Mouse (Mus musculus) left cerebral cortex, postnatal 25 days (tissue): ENCODE data around the gene Hcn4. TPM values are rescaled to one million over a fixed set of nuclear protein-coding genes. Genes with fewer than 3 reads are reported as not detected.

ENCODE experiments used
- DNase-seq, 2 experiments: peaks; one replicate each; pipeline ENCODE4 v3.0.0; 2022; ENCODE audit warnings: low spot score in 2 of 2, mixed read lengths in 1 of 2
- intact Hi-C: fragments of 180-260 bp; cut with DNase I; formaldehyde crosslinking; loops from one replicate; pipeline ENCODE4 v1.15.1; 2025
- total RNA-seq, 2 experiments: library from RNA; stranded (reverse); gene quantifications; 2 replicates each; pipeline ENCODE4 v1.2.3; 2021

Gene Hcn4
- total RNA-seq, 2 experiments from 2014 or later = 7.2 to 7.8 TPM

- intact Hi-C loops = no loop called here
- no peak for DNase-seq
Measured at GRCm38 (mm10) chr9:58847008-58847407, 23.8 kb downstream of the Hcn4 start.

DNA sequence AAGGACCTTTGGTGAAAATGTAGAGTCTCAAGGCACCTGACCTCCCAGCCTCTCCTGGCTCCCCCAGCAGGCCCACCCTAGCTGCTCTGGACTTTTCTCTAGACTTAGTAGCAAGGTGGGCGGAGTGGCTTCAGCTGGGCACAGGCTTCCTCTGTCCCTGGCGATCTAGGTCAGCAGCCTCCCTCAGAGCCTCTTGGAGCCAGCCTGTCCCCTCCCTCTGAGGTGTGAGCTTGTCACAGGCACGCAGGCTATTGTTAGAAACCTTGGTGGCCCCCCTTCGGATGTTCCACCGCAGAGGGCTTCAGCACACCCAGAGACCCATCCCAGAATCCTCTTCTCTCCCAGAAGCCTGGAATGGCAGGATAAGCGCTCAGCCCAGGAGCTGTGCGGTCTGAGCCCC is 24.5 kb downstream of the Hcn4 start:
- intact Hi-C loops = no loop called here

GRCm38 (mm10) chr9:58849576-58850315 is 26.5 kb downstream of the Hcn4 start:
- intact Hi-C loops = no loop called here

More for the DNA sequence above, 24.5 kb downstream of the Hcn4 start:
- no peak for DNase-seq

GRCm38 (mm10) chr9:58854931-58855330 is 31.7 kb downstream of the Hcn4 start:
- intact Hi-C loops = no loop called here

More at GRCm38 (mm10) chr9:58849576-58850315, 26.5 kb downstream of the Hcn4 start:
- DNase-seq = no peak

DNA sequence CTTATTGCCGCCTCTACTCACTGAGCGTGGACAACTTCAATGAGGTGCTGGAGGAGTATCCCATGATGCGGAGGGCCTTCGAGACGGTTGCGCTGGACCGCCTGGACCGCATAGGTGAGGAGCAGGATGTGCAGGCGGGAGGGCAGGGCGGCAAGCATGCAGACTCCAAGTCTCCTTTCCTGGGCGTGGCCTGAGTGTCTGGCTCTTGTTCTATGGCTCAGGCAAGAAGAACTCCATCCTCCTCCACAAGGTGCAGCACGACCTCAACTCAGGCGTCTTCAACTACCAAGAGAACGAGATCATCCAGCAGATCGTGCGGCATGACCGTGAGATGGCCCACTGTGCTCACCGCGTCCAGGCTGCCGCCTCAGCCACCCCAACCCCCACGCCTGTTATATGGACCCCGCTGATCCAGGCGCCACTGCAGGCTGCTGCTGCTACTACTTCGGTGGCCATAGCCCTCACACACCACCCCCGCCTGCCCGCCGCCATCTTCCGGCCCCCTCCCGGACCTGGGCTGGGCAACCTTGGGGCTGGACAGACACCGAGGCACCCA is 35.9 kb downstream of the Hcn4 start:
- intact Hi-C loops = no loop called here
- no peak for DNase-seq

More at GRCm38 (mm10) chr9:58854931-58855330, 31.7 kb downstream of the Hcn4 start:
- no peak for DNase-seq

- DNase-seq = peak in 1 of 2 experiments; percentile 19
- intact Hi-C loops = no loop called here
Measured at GRCm38 (mm10) chr9:58863826-58864225, 40.6 kb downstream of the Hcn4 start.

- intact Hi-C loops = loop anchor here (5.0 kb wide), 3 partner anchors 159 to 334 kb away; no protein-coding TSS in a partner anchor
- no peak for DNase-seq
Measured at GRCm38 (mm10) chr9:58871141-58871540, 47.9 kb downstream of the Hcn4 start.

GRCm38 (mm10) chr9:58873541-58874324 is 50.5 kb downstream of the Hcn4 start:
- intact Hi-C loops = loop anchor here (5.0 kb wide), 3 partner anchors 161 to 336 kb away; no protein-coding TSS in a partner anchor

GRCm38 (mm10) chr9:58874354-58874753 is 51.1 kb downstream of the Hcn4 start:
- DNase-seq = no peak
- intact Hi-C loops = loop anchor here (5.0 kb wide), 3 partner anchors 162 to 337 kb away; no protein-coding TSS in a partner anchor

More at GRCm38 (mm10) chr9:58873541-58874324, 50.5 kb downstream of the Hcn4 start:
- peak; percentile 69 to 77 for DNase-seq

DNA sequence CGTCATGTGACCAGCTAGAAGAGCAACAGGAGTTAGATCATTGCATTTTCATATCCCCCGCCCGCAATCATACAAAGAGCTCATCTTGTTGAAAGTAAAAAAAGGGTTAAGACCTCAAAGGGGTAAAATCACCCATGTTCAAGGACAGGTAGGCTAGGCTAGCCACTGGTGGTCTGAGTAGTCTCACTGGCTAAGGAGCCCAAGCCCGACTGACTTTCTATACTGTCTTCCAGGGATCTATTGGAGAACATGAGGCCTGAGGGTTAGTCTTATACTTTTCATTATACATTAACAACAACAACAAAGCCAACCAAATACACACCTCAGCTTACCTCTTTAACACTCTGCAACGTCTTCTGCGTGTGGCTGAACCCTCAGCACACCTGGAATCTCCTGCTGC is 52.2 kb downstream of the Hcn4 start:
- no peak for DNase-seq
- intact Hi-C loops = no loop called here

- intact Hi-C loops = no loop called here
Measured at GRCm38 (mm10) chr9:58876946-58877625, 53.9 kb downstream of the Hcn4 start.

DNA sequence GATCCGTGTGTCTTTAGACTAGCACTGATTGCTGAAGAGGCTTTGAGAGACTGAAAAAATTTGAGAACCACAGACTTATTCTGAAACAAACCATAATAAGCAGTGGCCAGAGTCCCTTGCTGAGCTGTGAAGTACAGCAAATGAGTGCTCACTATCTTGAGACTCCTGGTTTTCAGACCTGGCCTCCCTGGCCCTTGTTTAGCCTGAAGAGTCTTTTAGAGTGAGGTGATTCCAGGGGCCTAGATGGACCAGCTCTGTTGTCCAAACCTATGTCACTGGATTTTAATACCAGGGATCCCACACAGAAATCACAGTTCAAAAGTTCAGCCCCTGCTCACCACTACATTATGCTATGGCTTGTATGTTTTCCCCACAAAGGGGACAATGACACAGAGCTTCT is 56.6 kb downstream of the Hcn4 start:
- DNase-seq = no peak
- intact Hi-C loops = no loop called here

More at GRCm38 (mm10) chr9:58876946-58877625, 53.9 kb downstream of the Hcn4 start:
- DNase-seq = no peak

GRCm38 (mm10) chr9:58882686-58883085 is 59.5 kb downstream of the Hcn4 start:
- DNase-seq = no peak
- intact Hi-C loops = no loop called here

DNA sequence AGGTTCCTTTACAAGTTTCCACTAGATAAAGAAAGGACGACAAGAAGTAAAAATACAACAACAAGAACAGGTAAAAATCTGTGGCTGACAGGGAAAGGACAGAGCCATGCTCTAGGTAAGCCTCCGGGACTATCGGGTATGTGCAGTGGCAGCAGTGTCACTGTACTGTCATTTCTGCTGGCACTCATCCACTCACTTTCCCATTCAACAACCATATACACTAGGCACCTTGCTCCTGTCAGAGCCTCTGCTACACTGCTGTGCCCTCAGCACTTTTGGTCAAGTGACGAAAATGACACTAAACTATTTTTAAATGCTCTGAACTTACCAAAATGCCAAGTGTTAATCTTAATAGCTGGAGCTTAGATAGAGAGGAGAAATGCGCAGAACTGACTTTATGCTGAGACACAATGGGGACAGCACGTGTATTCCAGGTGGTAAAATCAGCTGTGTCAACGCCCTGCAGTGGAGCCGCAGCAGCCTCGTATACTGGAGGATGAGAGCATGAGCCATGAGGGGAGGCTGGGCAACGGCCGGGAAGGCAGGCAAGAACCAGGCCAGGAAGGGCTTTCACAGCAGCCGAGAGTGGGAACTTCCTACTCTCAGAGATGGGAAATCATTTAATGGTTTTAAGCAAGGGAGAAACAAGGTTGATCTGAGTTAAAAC is 66.7 kb downstream of the Hcn4 start:
- no peak for DNase-seq
- intact Hi-C loops = no loop called here

GRCm38 (mm10) chr9:58890893-58891292 is 67.7 kb downstream of the Hcn4 start:
- no peak for DNase-seq
- intact Hi-C loops = no loop called here

DNA sequence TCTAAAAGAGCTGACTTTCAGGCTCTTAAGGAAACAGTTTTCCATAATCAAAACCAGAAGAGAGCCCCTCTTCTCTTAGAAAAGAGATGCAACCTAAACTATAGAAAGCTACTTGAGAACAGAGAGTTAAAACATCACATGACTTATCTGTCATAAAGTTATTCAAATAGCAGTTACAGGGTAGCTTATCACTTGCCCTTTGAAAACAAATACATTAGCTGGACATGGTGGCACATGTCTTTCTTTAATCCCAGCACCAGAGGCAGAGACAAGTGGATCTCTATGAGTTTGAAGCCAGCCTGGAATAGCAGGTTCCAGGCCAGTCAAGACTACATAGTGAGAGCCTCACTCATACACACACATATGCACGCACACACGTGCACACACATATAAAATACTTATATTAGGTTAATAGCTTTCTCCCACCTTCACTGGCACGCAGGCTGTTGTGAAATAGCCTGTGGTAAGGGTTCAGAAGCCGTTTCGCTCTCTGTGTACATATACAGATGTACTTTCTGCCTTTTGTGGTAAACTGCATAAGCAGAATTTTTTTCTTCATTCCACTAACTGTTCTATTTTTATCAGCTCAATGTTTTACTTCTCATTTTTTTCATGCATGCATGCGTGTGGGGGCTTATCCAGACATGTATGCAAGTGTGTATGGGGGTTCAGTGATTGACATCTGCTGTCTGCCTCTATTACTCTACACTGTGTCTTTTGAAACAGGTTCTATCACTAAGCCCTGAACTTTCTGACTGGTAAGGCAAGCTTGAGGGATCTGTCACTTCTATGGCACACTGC is 68.8 kb downstream of the Hcn4 start:
- no peak for DNase-seq
- intact Hi-C loops = no loop called here

- intact Hi-C loops = loop anchor here (5.0 kb wide), 2 partner anchors 373 to 393 kb away; partner anchors contain the start of gene Adpgk
- DNase-seq = no peak
Measured at GRCm38 (mm10) chr9:58899602-58900001, 76.4 kb downstream of the Hcn4 start.
